Mouse (Mus musculus): ENCODE data around the gene Dscam.

Dscam gene

GRCm38 (mm10) chr16:96730881-96731280, 439.7 kb downstream of the Dscam start:
- in situ Hi-C loops (cut with MboI; ENCODE audit: unreplicated experiment in 2 of 2) = no loop called here

GRCm38 (mm10) chr16:96727836-96728774, 442.4 kb downstream of the Dscam start:
- in situ Hi-C loops (cut with MboI; ENCODE audit: unreplicated experiment in 2 of 2) = no loop called here

GRCm38 (mm10) chr16:96725071-96725724, 445.4 kb downstream of the Dscam start:
- in situ Hi-C loops (cut with MboI; ENCODE audit: unreplicated experiment in 2 of 2) = no loop called here

- in situ Hi-C loops (cut with MboI; ENCODE audit: unreplicated experiment in 2 of 2) = no loop called here
These were observed 446.0 kb downstream of the Dscam start for GRCm38 (mm10) chr16:96724591-96724990.

- in situ Hi-C loops (cut with MboI; ENCODE audit: unreplicated experiment in 2 of 2) = no loop called here
These were observed 446.4 kb downstream of the Dscam start for GRCm38 (mm10) chr16:96724123-96724522.

GRCm38 (mm10) chr16:96723066-96723669, 447.4 kb downstream of the Dscam start:
- in situ Hi-C loops (cut with MboI; ENCODE audit: unreplicated experiment in 2 of 2) = no loop called here

- in situ Hi-C loops (cut with MboI; ENCODE audit: unreplicated experiment in 2 of 2) = no loop called here
These were observed 448.4 kb downstream of the Dscam start for GRCm38 (mm10) chr16:96722135-96722534.

- in situ Hi-C loops (cut with MboI; ENCODE audit: unreplicated experiment in 2 of 2) = no loop called here
These were observed 449.3 kb downstream of the Dscam start for GRCm38 (mm10) chr16:96721241-96721640.

GRCm38 (mm10) chr16:96720666-96721065, 449.9 kb downstream of the Dscam start:
- in situ Hi-C loops (cut with MboI; ENCODE audit: unreplicated experiment in 2 of 2) = no loop called here

DNA sequence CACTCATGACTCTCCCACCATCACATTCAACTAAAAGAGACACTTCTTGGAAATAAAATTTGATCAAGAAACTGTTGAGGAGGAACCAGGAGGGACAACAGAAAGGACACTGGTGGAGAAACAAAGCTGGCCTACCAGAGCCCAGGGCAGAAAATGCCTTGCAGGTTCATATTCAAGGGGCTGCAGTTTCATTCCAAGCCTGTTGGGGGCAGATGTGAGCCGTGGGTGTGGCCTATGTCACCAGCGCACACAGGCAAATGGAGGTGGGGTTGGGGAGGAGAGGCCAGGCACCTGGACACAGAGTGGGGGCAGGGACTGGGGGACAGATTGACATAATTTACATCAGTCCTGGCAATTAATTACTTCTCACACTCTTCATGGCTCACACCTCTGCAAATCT, 452.3 kb downstream of the Dscam start:
- in situ Hi-C loops (cut with MboI; ENCODE audit: unreplicated experiment in 2 of 2) = no loop called here

DNA sequence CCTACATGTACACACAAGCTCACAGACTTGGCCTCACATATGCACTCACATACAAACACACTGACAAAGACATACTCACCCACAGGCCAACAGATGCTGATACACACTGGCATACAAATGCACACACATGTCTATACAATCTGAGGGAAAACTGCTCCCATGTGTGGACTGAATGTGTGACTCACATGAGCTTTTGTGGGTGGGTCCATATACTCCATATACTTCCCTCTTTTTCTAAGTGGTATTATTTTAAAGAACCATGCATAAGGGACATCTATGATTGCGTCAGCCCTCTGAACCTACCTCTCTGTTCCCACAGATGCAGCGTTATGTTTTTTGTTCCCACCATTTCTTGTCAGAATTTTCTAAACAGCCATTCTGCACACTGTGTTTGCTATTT, 453.9 kb downstream of the Dscam start:
- in situ Hi-C loops (cut with MboI; ENCODE audit: unreplicated experiment in 2 of 2) = no loop called here

DNA sequence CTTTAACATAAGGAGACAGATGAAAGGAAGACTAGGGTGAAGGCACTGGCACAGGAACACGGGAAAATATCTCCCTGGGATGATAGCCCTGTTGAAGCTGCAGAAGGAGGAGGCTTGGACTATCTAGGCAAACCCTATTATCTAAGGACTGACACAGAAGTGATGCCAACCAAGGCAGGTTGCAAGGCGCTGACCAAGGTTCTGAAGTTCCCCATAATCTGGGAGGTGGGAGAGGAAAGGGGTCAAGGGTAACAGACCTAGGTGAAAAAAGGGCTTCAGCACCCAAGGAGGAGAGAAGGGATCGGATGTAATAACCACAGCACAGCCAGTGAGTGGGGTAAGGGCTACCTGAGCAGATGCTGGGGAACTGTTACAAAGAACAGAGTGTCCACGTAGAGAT, 458.6 kb downstream of the Dscam start:
- in situ Hi-C loops (cut with MboI; ENCODE audit: unreplicated experiment in 2 of 2) = no loop called here

DNA sequence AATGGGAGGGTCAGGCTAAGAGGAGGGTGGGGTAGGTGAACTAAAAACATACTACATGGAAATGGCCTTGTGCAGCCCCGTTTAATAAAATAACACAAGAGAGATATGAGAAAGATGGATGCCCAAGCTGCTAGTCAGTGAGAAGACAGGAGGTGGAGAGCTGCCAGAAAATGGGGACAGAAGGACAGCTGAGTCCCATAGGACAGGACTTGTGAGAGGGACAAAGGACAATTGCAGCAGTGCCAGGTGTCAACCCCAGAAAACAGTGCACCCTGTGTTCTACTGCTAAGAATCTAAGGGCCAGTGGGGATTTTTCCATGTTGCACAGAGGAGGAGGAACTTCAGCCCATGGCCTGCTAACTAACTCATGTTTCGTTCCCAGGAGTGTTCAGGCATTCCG, 470.0 kb downstream of the Dscam start:
- in situ Hi-C loops (cut with MboI; ENCODE audit: unreplicated experiment in 2 of 2) = no loop called here

- in situ Hi-C loops (cut with MboI; ENCODE audit: unreplicated experiment in 2 of 2) = loop anchor here (5.0 to 25.0 kb wide), 3 partner anchors 586 to 891 kb away; no protein-coding TSS in a partner anchor
These were observed 474.7 kb downstream of the Dscam start for GRCm38 (mm10) chr16:96695882-96696281.

DNA sequence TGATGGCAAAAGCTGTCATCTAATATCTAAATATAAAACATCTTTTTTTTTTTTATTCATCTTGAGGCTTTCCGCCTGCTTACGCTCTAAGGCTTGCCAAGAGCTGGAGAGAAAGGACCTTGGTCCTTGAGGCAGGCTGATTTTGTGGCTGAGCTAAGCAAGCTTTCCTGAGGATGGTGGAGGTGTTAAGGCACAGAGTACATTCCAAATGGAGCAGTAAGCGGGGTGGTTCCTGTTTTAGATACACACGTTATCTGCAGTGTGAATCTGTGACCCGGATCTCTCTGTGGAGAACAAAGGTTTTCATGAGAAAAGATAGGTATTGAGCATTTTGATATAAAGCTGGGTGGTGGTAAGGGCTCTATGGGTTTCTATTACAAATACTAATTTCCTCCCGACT, 479.0 kb downstream of the Dscam start:
- in situ Hi-C loops (cut with MboI; ENCODE audit: unreplicated experiment in 2 of 2) = loop anchor here in 1 of 2 experiments (25.0 kb wide), 2 partner anchors 596 to 896 kb away; no protein-coding TSS in a partner anchor

DNA sequence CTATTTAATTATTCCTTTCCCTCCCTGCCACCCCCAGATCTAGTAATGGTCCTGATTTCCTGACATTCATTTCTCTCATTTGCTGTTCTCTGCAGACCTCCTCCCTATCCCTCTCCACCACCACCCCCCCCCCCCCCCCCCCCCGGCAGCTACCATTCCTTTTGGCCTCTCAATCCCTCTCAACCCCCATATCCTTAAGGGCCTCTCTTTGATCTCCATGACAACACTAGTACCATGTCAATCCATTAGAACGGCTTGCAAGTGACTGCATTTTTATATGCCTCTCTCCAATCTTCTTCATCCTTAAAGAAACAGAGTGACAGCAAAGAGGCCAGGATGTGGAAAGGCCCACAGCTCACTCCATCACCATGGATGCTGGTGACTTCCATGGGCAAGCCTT, 480.5 kb downstream of the Dscam start:
- in situ Hi-C loops (cut with MboI; ENCODE audit: unreplicated experiment in 2 of 2) = loop anchor here in 1 of 2 experiments (25.0 kb wide), 2 partner anchors 597 to 897 kb away; no protein-coding TSS in a partner anchor

DNA sequence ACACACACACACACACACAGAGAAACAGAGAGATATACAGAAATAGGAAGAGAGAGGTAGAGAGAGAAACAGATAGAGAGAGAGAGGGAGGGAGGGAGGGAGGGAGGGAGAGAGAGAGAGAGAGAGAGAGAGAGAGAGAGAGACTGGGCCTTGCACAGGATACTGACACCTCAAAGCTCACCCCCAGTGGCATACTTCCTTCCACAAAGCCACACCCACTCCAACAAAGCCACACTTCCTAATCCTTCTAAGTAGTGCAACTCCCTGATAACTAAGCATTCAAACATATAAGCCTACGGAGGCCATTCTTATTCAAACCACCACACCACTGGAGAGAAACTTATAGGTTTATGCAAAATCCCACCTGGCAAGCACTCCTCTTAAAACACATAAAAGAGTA, 481.1 kb downstream of the Dscam start:
- in situ Hi-C loops (cut with MboI; ENCODE audit: unreplicated experiment in 2 of 2) = loop anchor here in 1 of 2 experiments (25.0 kb wide), 2 partner anchors 598 to 898 kb away; no protein-coding TSS in a partner anchor

- in situ Hi-C loops (cut with MboI; ENCODE audit: unreplicated experiment in 2 of 2) = loop anchor here in 1 of 2 experiments (25.0 kb wide), 2 partner anchors 602 to 902 kb away; no protein-coding TSS in a partner anchor
These were observed 485.5 kb downstream of the Dscam start for GRCm38 (mm10) chr16:96685065-96685464.

- in situ Hi-C loops (cut with MboI; ENCODE audit: unreplicated experiment in 2 of 2) = loop anchor here in 1 of 2 experiments (25.0 kb wide), 2 partner anchors 603 to 903 kb away; no protein-coding TSS in a partner anchor
These were observed 486.0 kb downstream of the Dscam start for GRCm38 (mm10) chr16:96684581-96684980.

- in situ Hi-C loops (cut with MboI; ENCODE audit: unreplicated experiment in 2 of 2) = loop anchor here in 1 of 2 experiments (25.0 kb wide), 2 partner anchors 605 to 905 kb away; no protein-coding TSS in a partner anchor
These were observed 488.1 kb downstream of the Dscam start for GRCm38 (mm10) chr16:96682289-96682972.

Measured in v-Abl transformed pro-B cells (cell line).